Mouse (Mus musculus) heart, embryonic 13.5 days (tissue): ENCODE data around the gene Tnpo3. TPM values are rescaled to one million over a fixed set of nuclear protein-coding genes. Genes with fewer than 3 reads are reported as not detected.

ENCODE experiments used
- ATAC-seq: fragments of 200-750 bp; cut with Nextera tagmentation; 2 replicates; pipeline ENCODE4 v1.8.0; 2017; ENCODE audit warnings: moderate TSS enrichment; ENCODE audit not compliant: insufficient number of reproducible peaks, low FRiP score, low TSS enrichment; ENCODE audit errors: extremely low read depth
- H3K27ac ChIP-seq: fragments of 300-500 bp; sonication (generic); replicated peaks from 2 replicates; pipeline ENCODE4 v1.5.1; 2015; ENCODE audit warnings: moderate library complexity, mild to moderate bottlenecking, inconsistent platforms
- H3K27me3 ChIP-seq: fragments of 300-500 bp; sonication (generic); replicated peaks from 2 replicates; pipeline ENCODE4 v1.6.1; 2015; ENCODE audit warnings: mild to moderate bottlenecking, inconsistent platforms
- H3K36me3 ChIP-seq: fragments of 300-500 bp; sonication (generic); 2 replicates; pipeline ENCODE4 v1.6.1; 2015; ENCODE audit warnings: mild to moderate bottlenecking, inconsistent platforms
- H3K4me1 ChIP-seq: fragments of 300-500 bp; sonication (generic); 2 replicates; pipeline ENCODE4 v1.6.1; 2015; ENCODE audit warnings: inconsistent platforms
- H3K4me2 ChIP-seq: fragments of 300-500 bp; sonication (generic); 2 replicates; pipeline ENCODE4 v1.6.1; 2015; ENCODE audit warnings: inconsistent platforms, mild to moderate bottlenecking, moderate library complexity
- H3K4me3 ChIP-seq: fragments of 300-500 bp; sonication (generic); 2 replicates; pipeline ENCODE4 v1.5.1; 2015; ENCODE audit warnings: moderate library complexity, mild to moderate bottlenecking, inconsistent platforms
- H3K9ac ChIP-seq: fragments of 300-500 bp; sonication (generic); 2 replicates; pipeline ENCODE4 v1.6.1; 2015; ENCODE audit warnings: inconsistent platforms, mild to moderate bottlenecking, moderate library complexity
- H3K9me3 ChIP-seq: fragments of 300-500 bp; sonication (generic); 2 replicates; pipeline ENCODE4 v1.6.1; 2016; ENCODE audit warnings: inconsistent platforms
- WGBS: fragments of 180-500 bp; shearing (Covaris S2); methylation state at CpG from one replicate; pipeline ENCODE4 v1.1.7; 2015; ENCODE audit warnings: mixed read lengths; 5-methylcytosine and 5-hydroxymethylcytosine counted together
- polyA plus RNA-seq: library from polyadenylated mRNA; unstranded; fragments of >200 nt; fragmentation: Nextera tagmentation; extraction: Ambion mirVana; gene quantifications from 2 replicates; pipeline ENCODE4 v1.2.1, GENCODE M21; 2015

Tnpo3 gene
- polyA plus RNA-seq, 1 experiment from 2014 or later: 57.6 TPM

- ATAC-seq: no peak
- 89% methylated on average over 4 of the region's 4 CpGs for WGBS
- Histone ChIP-seq H3K27me3 (peaks cover 40% of the 10 kb centered on the region), H3K4me2 (no peak overlapping the region), H3K4me1 (peaks cover 4% of the 10 kb centered on the region; the same call in 1 of the 2 replicates), H3K4me3 (no peak overlapping the region), H3K27ac (no peak overlapping the region), H3K9me3 (no peaks in the 10 kb centered on the region), H3K36me3 (no peaks in the 10 kb centered on the region), H3K9ac (no peak overlapping the region)
These were observed 26.8 kb upstream of the Tnpo3 start for GRCm38 (mm10) chr6:29636322-29637092.

- Histone ChIP-seq H3K9me3 (no peaks in the 10 kb centered on the region), H3K4me1 (peaks cover 4% of the 10 kb centered on the region; the same call in 1 of the 2 replicates), H3K27ac (no peak overlapping the region), H3K4me3 (no peak overlapping the region), H3K36me3 (no peaks in the 10 kb centered on the region), H3K4me2 (no peak overlapping the region), H3K27me3 (peaks cover 41% of the 10 kb centered on the region), H3K9ac (no peak overlapping the region)
- ATAC-seq: no peak
- WGBS: 82% methylated on average over 1 of the region's 1 CpGs
These were observed 24.9 kb upstream of the Tnpo3 start for GRCm38 (mm10) chr6:29634537-29634936.

GRCm38 (mm10) chr6:29632552-29633292 lies 23.0 kb upstream of the Tnpo3 start:
- peaks cover 32% of the 10 kb centered on the region for H3K27me3 ChIP-seq
- H3K9ac ChIP-seq: no peak overlapping the region
- peaks cover 3% of the 10 kb centered on the region; the same call in 1 of the 2 replicates for H3K9me3 ChIP-seq
- H3K4me3 ChIP-seq: no peak overlapping the region
- no peaks in the 10 kb centered on the region for H3K4me1 ChIP-seq
- H3K4me2 ChIP-seq: no peak overlapping the region
- ATAC-seq: no peak
- no peaks in the 10 kb centered on the region for H3K36me3 ChIP-seq
- H3K27ac ChIP-seq: no peak overlapping the region
- WGBS: 41% methylated on average over 12 of the region's 12 CpGs

GRCm38 (mm10) chr6:29631751-29632551 lies 22.3 kb upstream of the Tnpo3 start:
- 31% methylated on average over 10 of the region's 10 CpGs for WGBS
- Histone ChIP-seq H3K9ac (no peak overlapping the region), H3K36me3 (no peaks in the 10 kb centered on the region), H3K4me2 (no peak overlapping the region), H3K27ac (no peak overlapping the region), H3K9me3 (peaks cover 3% of the 10 kb centered on the region; the same call in 1 of the 2 replicates), H3K4me3 (no peak overlapping the region), H3K27me3 (peaks cover 32% of the 10 kb centered on the region), H3K4me1 (no peaks in the 10 kb centered on the region)
- ATAC-seq: no peak

- Histone ChIP-seq H3K4me3 (no peak overlapping the region), H3K4me2 (no peak overlapping the region), H3K4me1 (no peaks in the 10 kb centered on the region), H3K9ac (no peak overlapping the region), H3K27me3 (peaks cover 32% of the 10 kb centered on the region), H3K9me3 (peaks cover 3% of the 10 kb centered on the region; the same call in 1 of the 2 replicates), H3K36me3 (no peaks in the 10 kb centered on the region), H3K27ac (no peak overlapping the region)
- no peak for ATAC-seq
- 62% methylated on average over 1 of the region's 1 CpGs for WGBS
These were observed 20.5 kb upstream of the Tnpo3 start for GRCm38 (mm10) chr6:29630216-29630615.

- ATAC-seq: no peak
- H3K4me1 ChIP-seq: no peaks in the 10 kb centered on the region
- WGBS: 79% methylated on average over 2 of the region's 2 CpGs
- H3K9ac ChIP-seq: no peak overlapping the region
- H3K27ac ChIP-seq: no peak overlapping the region
- H3K9me3 ChIP-seq: peaks cover 3% of the 10 kb centered on the region; the same call in 1 of the 2 replicates
- H3K36me3 ChIP-seq: no peaks in the 10 kb centered on the region
- no peak overlapping the region for H3K4me2 ChIP-seq
- H3K4me3 ChIP-seq: no peak overlapping the region
- peaks cover 18% of the 10 kb centered on the region for H3K27me3 ChIP-seq
These were observed 18.1 kb upstream of the Tnpo3 start for GRCm38 (mm10) chr6:29627756-29628155.

GRCm38 (mm10) chr6:29623857-29624256 lies 14.2 kb upstream of the Tnpo3 start:
- peaks cover 13% of the 10 kb centered on the region for H3K27me3 ChIP-seq

GRCm38 (mm10) chr6:29622273-29622672 lies 12.6 kb upstream of the Tnpo3 start:
- no peaks in the 10 kb centered on the region for H3K36me3 ChIP-seq
- peaks cover 25% of the 10 kb centered on the region for H3K27me3 ChIP-seq
- no peak overlapping the region for H3K9ac ChIP-seq
- no peak for ATAC-seq
- no peak overlapping the region for H3K4me2 ChIP-seq
- H3K9me3 ChIP-seq: no peaks in the 10 kb centered on the region
- no peaks in the 10 kb centered on the region for H3K4me1 ChIP-seq
- WGBS: 36% methylated on average over 6 of the region's 6 CpGs
- H3K4me3 ChIP-seq: no peak overlapping the region
- no peak overlapping the region for H3K27ac ChIP-seq

More at GRCm38 (mm10) chr6:29623857-29624256, 14.2 kb upstream of the Tnpo3 start:
- no peaks in the 10 kb centered on the region for H3K4me1 ChIP-seq
- H3K4me2 ChIP-seq: no peak overlapping the region
- no peak overlapping the region for H3K27ac ChIP-seq
- ATAC-seq: no peak
- no peaks in the 10 kb centered on the region for H3K36me3 ChIP-seq
- no peak overlapping the region for H3K9ac ChIP-seq
- peaks cover under 1% of the 10 kb centered on the region; the same call in 1 of the 2 replicates for H3K9me3 ChIP-seq
- no peak overlapping the region for H3K4me3 ChIP-seq
- 88% methylated on average over 2 of the region's 2 CpGs for WGBS

- Histone ChIP-seq H3K9me3 (no peaks in the 10 kb centered on the region), H3K27ac (no peak overlapping the region), H3K27me3 (peaks cover 35% of the 10 kb centered on the region), H3K36me3 (no peaks in the 10 kb centered on the region), H3K4me2 (peak overlapping the region; percentile 16; the same call in 1 of the 2 replicates), H3K9ac (no peak overlapping the region), H3K4me1 (no peaks in the 10 kb centered on the region), H3K4me3 (no peak overlapping the region)
- no peak for ATAC-seq
- 48% methylated on average over 17 of the region's 17 CpGs for WGBS
These were observed 11.3 kb upstream of the Tnpo3 start for GRCm38 (mm10) chr6:29620840-29621543.

- ATAC-seq: no peak
- Histone ChIP-seq H3K4me2 (no peak overlapping the region), H3K9me3 (no peaks in the 10 kb centered on the region), H3K9ac (no peak overlapping the region), H3K27ac (no peak overlapping the region), H3K27me3 (peaks cover 42% of the 10 kb centered on the region), H3K4me1 (no peaks in the 10 kb centered on the region), H3K36me3 (no peaks in the 10 kb centered on the region), H3K4me3 (no peak overlapping the region)
- WGBS: 15% methylated on average over 3 of the region's 3 CpGs
These were observed 10.5 kb upstream of the Tnpo3 start for GRCm38 (mm10) chr6:29620176-29620575.
